Mouse (Mus musculus) bone marrow, adult 2 months (tissue): ENCODE measurements around the gene Nps.

Experiments
- CTCF ChIP-seq: fragments of 200-500 bp; IDR thresholded peaks from 2 replicates; pipeline ENCODE4 v1.5.1; 2011; ENCODE audit warnings: low read length, control low read depth; ENCODE audit not compliant: control insufficient read depth, insufficient read depth
- POLR2A ChIP-seq: fragments of 200-500 bp; IDR thresholded peaks from 2 replicates; pipeline ENCODE4 v1.6.1; 2011; ENCODE audit warnings: low read depth, mild to moderate bottlenecking, control low read depth, low read length, borderline replicate concordance; ENCODE audit not compliant: control insufficient read depth

- TF ChIP-seq POLR2A (no peak), CTCF (no peak)
Measured at GRCm38 (mm10) chr7:135239441-135239840, 19.1 kb upstream of the Nps start.
